Mouse (Mus musculus) thymus, postnatal 4 days (tissue): Measurements from ENCODE around the gene Josd1.
"Not testable (repeated sequence)": the region's sequence is repeated elsewhere in the genome, so short reads cannot be mapped to it uniquely, and the experiment has no call there.

ENCODE experiments used
- DNase-seq: peaks from one replicate; pipeline ENCODE4 v3.0.0; 2021

Josd1 gene

DNA sequence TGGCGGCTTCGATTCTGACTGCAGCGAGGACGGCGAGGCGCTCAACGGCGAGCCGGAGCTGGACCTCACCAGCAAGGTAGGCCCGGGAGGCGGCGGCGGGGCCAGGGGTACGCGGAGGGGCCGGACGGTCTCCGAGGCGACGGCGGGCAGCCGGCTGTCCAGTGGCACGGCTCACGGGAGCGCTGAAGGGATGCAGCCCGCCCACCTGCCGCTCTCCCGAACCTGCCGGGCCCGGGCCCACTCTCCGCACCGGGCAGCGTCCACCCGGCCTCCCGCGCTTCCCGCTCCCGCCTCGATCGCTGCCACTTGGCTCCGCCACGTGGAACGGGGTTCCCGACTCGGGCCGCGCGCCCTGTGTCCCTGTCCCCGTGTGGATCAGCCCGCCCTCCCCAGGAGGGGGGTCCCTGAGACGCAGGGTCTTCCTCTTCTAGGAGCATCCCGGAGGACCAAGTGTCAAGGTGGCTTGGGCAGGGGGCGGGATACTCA is 3.3 kb upstream of the Josd1 start:
- DNase-seq: no peak

DNA sequence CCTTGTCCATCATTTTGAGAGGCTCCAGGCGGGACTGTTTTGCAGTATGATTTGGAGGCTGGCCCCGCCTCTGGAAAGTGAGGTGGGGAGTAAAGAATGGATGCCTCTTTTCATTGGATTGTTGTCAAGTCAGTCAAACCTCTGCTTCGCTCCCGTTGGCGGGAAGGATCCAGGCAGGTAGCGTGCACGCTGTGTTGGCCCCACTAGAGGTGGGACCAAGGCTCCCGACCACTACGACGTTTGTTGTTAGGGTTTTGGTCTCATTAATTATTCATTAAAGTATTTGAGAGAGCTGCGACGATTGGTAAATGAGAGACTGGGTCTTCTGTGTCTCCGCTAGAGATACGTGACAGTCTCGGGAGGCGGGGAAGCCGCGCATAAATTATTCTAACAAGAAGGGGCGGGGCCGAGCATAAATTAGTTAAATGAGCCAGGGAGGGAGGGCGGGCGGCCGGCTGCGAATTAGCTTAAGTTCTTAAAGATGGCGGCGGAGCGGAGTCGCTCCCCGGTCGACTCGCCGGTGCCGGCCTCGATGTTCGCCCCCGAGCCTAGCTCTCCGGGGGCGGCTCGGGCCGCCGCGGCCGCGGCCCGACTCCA is 2.8 kb upstream of the Josd1 start, which contains the start of gene Gtpbp1:
Gtpbp1 (plus strand) TSS at position 420 of the 597 bp plus-strand sequence.
- peak; percentile 91 for DNase-seq

DNA sequence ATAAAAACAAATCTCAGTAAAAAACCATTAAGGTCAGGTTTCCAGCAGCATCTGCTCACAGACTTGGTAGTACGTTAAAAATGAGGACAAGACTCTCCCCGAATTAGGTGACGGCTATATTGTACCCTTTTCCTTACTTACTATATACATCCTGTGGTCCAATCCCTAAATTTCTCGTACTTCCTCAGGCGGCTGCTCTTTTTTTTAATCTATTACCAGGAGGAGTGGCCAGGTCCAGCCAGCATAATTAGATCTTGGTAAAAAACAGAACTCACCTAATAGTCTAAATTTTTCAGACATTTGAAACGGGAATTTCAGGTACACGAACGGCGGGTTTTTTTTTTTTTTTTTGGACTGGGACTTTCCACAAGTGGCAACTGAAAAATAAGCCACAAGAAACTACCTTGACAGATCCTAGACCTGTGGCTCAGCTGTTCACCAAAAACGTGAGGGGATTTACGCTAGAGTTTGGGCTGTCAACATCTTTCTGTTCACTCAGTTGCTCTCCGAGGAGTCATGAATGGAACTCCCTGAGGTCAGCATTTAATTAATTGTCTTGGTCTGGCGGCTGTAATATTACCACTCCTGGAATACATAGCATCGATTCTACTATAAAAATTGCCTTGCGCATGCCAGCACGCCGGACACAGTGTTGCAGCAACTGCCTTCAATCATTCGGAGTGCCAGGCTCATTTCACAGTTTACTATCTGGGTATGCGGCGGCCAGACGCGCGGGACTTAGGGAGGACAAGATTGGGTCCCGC is 2.1 kb upstream of the Josd1 start:
- DNase-seq: no peak

DNA sequence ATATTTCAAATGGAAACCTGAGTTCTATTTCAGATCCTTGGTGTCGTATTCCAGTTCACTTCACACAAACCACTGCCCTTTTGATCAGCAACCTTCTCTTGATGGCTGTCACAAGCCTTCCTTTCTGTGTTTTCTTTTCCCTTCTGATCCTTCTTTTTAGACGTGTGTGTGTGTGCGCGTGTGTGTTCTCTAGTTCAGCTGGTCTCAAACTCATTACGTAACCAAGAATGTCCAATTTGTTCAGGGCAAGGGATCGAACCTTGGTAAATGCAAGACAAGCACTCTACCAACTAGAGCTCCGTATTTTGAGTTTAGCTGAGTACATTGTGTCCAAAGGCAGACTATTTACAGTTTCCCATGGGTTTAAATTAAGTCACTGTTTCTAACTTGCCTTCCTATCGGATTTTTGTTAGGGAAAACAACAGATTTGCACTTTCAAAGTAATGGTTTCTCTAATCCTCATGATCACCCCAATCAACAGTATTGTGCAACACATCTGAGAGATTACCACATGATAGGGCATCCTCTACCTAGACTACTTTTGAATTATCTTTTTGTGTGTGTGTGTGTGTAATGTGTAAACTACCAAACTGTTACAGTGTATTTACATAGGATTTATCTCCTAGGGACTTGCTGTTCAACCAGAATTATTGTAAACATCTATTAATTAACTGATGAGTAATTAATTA is 693 bp upstream of the Josd1 start:
- DNase-seq: no peak

DNA sequence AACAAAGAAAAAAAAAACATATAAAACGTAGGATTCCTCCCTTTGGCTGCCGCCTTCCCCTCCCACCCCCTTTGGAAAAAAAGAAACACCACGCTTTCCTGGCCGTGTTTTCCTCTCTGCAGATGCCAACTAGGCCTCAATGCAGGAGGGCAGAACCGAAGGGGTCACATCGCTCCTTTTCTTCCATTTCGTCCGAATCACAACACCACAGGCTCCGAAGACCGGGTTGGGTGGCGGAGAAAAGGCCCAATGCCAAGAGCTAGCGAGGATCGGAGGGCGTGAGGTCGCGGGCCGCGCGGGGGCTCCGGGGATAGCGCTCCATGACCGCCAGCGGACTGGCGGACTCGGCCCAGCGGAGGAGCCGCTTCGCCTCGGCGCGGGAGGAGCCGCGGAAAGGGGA is 544 bp downstream of the Josd1 start:
- no peak for DNase-seq

DNA sequence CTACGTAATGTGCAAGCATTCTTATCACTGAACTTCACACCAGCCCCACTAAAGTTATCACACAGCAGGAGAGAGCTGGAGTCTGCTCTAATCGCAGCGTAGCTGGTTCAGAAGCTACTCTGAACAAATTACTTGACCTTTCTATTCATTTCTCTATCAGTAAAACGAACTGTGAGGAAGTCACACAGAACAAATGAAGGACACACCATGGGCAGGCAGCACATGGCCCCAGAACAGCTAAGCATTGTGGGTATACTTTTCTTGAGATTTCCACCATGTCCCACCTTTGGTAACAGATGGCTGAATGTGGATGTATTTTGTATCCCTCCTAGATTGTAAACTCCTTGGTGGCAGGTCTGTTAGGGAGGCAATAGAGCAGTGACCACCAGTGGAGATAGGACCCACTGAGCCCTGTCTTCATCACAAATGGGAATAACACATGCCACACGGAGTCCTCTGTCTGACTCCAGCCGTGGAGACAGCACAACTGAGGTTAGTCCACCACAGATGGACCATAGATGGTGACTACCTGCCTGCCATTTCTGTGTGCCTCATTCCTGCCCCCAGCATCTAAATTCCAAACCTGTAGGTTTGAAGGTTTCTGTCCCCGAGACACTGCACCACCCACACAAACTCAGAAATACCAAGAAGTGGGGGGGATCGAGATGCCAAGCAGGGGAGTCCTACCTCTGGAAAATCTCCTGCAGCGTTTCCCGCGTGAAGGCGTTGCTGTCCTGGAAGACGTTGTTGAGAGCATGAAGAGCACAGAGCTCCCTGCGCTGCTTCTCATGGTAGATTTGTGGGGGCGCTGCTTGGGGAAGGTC is 1.5 kb downstream of the Josd1 start:
- DNase-seq: no peak

DNA sequence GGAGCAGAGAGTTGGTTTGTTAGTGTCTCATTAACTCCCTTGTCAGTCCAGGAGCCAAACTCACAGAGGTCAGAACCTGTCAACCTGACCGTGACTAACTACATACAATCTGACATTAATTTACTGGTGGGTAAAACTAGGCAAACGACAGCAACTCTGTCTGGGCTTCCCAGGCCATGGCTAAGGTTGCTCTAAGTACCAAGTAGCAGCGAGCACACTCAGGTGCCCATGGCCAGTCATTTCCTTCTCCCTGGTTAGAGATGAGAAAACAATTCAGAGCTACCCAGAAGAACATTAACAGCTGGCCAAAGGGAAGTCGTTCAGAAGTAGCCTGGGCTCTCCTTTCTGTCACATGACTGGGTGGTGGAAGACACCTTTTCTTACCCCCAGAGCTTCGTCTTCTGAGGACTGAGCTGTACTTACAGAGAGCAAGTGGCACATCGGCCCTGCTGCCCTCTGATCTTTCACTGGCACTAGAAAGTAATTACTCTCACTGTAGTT is 2.5 kb downstream of the Josd1 start:
- DNase-seq: no peak

DNA sequence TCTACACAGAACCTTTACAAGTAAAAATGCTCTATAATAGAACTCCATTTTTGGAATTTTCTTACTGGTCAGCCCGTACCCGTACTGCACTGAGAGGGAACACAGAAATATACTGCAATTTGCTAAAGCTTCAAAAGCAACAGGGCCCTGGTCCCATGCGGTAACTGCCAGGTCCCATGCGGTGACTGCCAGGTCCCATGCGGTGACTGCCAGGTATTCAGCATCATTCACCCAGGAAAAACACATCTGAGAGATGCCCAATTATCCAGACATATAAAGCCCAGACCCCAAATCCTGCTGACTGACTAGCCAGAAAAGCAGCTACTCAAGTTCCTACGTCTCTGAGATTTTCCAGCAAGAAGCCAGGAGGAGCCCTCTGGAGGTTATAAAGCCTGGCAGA is 3.1 kb downstream of the Josd1 start:
- DNase-seq: no peak

DNA sequence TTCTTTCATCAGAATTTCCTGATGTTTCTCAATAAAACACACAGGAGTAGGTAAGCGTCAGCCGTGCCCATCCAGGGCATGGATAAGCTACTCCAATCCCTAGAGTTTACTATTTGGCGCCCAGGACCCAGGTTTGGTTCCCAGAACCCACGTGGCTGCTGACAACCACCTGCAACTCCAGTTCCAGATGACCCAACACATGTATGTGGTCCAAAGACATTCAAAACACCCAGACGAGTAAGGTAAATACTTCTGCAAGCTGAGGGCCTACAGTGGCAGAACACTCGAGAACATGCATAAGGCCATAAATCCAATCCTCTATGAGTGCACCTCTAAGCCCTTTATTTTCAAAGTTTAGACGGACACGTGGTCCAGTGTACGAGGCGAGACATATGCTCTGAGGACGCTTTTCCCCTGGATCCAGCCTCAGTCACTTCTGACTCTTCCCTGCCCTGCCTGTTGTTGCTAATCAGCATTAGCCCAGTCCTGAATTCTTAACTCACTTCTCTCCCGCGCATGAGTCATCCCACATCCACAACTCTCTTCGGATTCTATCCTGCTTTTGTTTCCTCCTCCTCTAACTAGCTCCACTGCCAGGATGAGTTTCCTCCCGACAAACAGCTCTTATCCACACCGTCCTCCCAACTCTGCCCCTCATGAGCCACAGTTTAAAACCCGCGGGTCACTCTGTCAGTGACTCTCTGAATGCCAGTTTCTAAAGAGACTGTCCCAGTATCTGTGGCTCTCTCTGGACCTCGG is 3.8 kb downstream of the Josd1 start:
- DNase-seq: no peak

DNA sequence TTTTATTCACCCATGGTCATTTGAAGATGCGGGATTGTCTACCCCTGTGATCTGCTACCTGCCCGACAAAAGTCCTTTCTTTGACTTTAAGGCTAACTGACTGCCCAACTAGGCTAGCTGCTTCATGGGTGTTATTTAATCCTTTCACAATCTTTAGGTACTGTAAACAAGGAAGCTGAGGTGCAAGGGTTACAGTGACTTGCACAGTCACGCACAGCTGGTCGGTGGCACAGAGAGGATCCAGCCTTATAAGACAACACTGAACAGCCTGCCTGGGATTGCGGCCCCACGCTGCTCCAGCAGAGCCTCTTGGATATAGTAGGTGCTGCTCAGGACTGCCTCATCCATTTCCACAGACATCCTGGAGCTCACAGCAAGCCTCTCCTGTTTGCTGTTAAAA is 4.6 kb downstream of the Josd1 start:
- DNase-seq: no peak

DNA sequence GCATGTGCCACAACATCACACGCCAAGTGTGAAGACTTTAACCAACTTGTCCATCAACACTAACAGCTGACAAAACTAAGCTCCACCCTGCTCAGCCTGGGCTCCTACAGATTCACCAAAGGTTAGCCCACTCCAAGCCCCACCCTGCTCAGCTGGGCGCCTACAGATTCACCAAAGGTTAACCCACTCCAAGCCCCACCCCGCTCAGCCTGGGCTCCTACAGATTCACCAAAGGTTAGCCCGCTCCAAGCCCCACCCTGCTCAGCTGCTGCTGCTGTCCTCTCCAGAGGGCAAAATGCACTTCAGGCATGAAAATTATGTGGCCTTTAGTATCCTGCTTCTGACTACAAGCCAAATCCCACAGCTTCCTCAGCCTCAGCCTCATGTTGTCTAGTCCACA is 5.7 kb downstream of the Josd1 start:
- DNase-seq: no peak

DNA sequence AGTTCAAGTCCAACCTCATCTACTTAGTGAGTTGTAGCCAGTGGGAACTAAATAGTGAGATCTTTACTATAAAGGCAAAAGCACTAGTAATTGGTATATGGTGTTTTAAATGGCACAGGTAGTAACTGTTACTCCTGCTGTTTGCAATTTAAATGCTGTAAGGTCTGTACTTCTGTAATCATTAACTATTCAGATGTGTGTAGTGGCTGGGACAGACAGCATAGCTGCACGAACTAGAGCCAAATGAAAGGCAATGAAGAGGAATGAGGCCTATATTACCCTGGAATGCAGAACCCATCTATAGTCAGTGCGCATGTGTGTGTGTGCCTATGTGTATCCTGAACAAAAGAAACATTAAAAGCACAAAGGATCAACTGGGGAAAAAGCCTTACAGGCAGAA is 9.8 kb downstream of the Josd1 start:
- DNase-seq: no peak

DNA sequence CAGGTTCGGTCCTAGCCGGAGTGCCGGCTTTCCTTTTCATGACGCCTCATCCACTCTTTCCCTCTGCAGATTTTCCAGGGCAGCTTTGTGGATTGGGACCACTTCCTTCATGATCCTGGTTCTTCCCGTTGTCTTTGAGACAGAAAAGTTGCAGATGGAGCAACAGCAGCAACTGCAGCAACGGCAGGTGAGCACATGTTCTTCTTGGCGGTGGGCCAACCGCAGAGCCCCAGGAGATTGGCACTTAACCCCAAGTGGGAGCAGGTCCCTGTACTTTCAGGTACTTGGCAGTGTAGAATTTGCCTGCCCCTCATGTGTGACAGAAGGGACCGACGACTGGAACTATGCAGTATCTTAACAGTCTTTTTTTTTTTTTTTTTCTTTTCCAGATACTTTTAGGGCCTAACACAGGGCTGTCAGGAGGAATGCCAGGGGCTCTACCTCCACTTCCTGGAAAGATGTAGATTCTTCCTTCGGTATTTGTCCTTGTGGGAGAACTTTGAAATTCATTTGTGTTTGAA is 15.8 kb downstream of the Josd1 start:
- DNase-seq: not testable (repeated sequence)

DNA sequence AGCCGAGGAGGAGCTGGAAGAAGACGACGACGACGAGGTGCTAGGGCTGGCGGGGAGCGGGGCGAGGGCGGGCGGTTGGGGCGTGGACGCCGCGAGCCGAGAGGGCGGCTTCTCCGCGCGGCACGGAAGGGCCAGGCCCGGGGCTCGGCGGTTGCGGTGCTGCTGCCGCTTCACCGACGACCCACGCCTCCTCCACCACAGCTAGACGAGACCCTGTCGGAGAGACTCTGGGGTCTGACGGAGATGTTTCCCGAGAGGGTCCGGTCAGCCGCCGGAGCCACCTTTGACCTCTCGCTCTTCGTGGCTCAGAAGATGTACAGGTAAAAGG is 16.8 kb downstream of the Josd1 start:
- no peak for DNase-seq

DNA sequence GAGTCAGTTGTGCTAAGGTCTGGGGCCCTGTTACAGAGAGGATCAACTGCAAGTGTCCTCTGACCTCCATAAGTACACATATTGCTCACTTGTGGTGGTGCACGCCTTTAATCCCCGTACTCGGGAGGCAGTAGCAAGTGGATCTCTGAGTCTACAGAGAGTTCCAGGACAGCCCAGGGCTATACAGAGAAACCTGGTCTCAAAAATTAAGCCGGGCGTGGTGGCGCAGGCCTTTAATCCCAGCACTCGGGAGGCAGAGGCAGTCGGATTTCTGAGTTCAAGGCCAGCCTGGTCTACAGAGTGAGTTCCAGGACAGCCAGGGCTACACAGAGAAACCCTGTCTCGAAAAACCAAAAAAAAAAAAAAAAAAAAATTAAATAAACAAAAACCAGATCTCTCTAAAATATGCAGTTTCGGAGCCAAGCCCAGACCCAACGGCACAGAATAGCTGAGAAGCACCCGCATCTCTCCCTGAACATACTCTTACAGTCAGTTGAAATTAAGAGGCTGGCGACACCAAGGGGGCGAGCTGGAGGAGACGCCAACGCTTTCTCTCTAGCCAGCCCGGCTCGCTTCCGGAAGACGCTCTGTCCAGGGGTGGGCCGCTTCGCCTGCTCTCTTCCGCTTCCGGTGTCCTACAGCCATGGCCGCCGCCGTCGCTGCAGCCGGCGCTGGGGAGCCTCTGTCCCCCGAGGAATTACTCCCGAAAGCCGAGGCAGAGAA is 17.3 kb downstream of the Josd1 start, which contains the start of gene Tomm22:
Tomm22 (plus strand) TSS at position 613 of the 723 bp plus-strand sequence.
- DNase-seq: peak; percentile 90

DNA sequence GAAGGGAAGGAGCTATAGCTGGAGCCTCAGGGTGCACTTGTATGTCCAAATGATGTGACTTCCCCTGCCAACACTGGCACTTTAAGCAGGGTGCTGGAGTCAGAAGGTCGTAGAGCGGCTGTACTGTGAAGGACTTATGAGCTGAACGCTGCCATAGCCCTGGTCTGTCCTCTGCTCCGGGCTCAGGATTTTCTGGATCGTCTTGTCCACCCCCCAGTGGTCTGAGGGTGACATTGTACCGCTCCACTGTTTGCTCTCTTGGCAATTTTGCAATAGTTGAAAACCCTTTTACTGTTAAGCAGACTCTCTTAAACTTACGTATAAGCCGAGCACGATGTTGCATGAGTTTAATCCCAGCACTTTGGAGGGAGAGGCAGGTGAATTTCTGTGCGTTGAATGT is 18.5 kb downstream of the Josd1 start:
- DNase-seq: no peak

DNA sequence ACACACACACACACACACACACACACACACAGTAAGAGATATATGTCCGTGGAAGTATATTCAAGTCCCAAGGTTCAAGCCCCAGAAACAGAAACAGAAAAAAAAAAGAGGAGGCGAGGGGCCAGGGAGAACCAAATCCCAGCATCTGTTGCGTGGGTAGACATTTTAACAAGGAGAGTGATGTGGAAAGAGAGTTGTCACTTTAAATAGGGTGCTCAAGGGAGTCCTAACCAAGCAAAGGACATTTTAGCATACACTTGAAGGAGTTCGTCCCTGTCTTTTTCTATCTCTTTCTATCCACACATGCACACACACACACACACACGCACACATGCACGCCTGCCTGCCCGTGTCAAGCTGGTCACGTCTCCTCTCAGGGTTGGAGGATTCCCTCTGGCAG is 23.1 kb downstream of the Josd1 start:
- no peak for DNase-seq

DNA sequence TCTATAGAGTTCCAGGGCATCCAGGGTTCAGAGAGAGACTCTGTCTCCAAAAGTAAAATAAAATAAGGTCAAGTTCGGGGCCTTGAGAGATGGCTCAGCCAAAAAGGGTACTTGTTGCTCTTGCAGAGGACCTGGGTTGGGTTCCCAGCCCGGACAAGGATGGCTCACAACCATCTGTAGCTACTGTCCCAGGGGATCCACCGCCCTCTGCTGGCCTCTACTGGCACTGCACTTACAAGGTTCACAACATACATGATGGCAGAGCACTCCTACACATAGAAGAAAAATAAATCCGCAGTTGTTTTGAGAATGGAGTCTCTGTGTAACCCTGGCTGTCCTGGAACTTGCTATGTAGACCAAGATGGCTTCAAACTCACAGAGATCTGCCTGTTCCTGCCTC is 25.9 kb downstream of the Josd1 start:
- peak; percentile 80 for DNase-seq

DNA sequence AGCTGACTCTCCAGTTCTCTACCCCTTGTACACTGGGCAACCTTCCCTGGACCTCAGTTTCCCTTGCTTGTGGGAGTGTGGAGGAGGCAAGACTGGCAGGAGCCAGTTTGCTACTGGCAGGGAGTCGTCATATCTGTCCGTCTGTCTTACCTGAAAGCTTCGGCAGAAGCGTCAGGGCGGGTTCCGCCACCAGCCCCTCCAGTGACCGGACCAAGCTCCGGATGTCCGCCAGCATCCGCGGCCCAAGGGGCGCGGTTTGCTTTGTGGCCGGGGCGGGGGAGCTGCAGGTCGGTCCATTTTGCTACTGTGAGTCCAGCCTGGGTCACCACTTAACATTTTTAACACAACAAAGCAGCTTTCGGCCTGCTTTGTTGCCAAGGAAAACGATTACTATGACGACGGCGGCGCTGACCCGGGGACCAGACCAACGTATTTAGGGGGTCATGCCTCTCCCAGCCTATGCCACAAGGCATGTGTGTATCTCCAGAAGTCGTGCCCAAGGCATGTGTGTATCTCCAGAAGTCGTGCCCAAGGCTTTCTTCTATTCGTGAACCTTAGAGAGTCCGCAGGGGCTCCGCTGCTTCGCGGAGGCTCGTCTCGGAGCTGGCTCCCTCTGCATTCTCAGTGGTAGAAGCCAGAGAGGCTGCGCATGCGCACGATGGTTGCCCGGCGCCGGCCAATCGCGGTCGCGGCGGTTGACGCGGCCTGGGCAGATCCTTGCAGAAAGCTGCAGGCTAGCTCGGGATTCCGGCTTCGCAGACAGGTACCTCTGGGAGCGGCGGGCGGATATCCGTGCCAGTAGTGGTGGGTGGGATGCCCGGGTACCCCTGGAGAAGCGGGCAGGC is 29.0 kb downstream of the Josd1 start, which contains the start of the genes Fam227a and Cby1:
Fam227a (minus strand) TSS at position 426 of the 845 bp plus-strand sequence.
Cby1 (plus strand) TSS at position 669 of the 845 bp plus-strand sequence.
- peak; percentile 97 for DNase-seq
